Mouse (Mus musculus): ENCODE data around the gene Hpcal1. TPM values are rescaled to one million over a fixed set of nuclear protein-coding genes. Genes with fewer than 3 reads are reported as not detected.

The Hpcal1 gene
- total RNA-seq, 2 experiments from 2014 or later = 21.9 to 55.6 TPM

- ATAC-seq (replicated peaks; ENCODE audit: poor library complexity) = peak; percentile 36; the same call in 1 of the 2 replicates
Observed at GRCm38 (mm10) chr12:17711731-17712388, 21.2 kb downstream of the Hpcal1 start.

DNA sequence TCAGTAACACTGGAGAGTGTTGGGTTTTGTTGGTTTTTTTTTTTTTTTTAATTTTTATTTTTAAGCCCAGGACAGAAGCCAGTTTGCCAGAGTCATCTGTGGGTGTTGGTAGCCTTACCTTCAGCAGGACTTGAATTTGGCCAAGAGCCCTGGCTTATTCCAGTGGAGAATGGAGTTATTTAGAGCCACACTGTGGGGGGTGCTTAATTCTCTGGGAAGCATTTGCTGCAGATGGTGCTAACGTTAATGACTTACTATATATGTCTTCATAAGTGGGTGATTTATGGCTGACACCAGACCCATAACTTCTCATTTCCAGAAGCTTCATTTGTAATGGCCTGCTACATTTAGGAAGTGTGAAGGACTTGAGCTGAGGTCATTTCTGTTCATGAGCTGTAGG is 21.9 kb downstream of the Hpcal1 start:
- ATAC-seq (replicated peaks; ENCODE audit: poor library complexity) = no peak

GRCm38 (mm10) chr12:17715720-17716478 is 25.2 kb downstream of the Hpcal1 start:
- peak; percentile 90 for ATAC-seq (replicated peaks; ENCODE audit: poor library complexity)

- no peak for ATAC-seq (replicated peaks; ENCODE audit: poor library complexity)
Observed at GRCm38 (mm10) chr12:17717257-17717656, 26.6 kb downstream of the Hpcal1 start.

- no peak for ATAC-seq (replicated peaks; ENCODE audit: poor library complexity)
Observed at GRCm38 (mm10) chr12:17718146-17718545, 27.5 kb downstream of the Hpcal1 start.

DNA sequence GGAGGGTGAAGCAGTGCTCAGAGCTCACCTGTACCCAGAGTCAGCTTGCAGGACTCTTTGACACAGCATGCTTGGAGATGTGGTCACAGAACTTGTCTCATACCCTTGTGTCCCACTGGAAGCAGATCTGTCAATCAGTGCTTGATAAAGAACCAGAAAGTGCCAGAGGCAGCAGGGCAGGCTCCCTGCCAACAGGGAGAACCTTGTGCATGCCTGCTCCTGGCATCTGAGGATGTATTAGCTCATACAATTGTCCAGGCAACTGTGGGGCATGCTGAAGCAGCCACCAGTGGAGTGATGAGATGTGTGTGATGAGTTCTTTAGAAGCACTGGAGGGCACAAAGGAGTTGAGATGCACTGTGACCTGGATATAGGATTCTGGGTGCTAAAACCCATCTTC is 30.4 kb downstream of the Hpcal1 start:
- ATAC-seq (replicated peaks; ENCODE audit: poor library complexity) = no peak

DNA sequence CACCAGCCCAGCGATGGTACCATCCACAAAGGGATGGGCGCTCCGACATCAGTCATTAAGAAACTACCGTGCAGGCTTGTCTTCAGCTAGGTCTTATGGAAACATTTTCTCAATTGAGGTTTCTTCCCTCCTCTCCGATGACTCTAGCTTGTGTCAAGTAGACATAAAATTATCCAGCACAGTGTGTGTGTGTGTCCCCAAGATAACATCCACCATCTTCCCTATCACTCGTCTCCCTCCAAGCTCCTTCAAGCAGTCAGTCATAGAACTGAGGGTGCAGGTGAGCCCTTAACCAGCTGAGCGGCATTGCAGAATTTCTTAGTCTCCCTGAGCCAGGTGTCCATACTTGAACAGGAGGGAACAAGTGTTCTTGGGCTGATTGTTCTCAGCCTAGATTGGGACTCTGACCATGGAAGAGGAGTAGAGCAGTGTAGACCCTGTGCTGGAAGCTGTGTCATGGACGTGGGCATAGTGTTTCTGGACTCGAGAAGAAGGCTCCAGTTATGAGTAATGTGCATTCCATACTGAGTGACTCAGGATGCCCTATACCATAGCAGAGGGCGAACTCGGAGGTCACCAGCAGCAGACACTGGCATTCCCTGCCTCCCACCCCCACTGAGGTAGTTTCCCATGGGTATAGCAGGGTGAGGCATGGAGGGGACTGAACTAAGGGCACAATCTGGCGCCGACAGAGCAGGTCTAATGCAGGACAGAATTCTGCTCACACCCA is 32.0 kb downstream of the Hpcal1 start:
- ATAC-seq (replicated peaks; ENCODE audit: poor library complexity) = no peak

DNA sequence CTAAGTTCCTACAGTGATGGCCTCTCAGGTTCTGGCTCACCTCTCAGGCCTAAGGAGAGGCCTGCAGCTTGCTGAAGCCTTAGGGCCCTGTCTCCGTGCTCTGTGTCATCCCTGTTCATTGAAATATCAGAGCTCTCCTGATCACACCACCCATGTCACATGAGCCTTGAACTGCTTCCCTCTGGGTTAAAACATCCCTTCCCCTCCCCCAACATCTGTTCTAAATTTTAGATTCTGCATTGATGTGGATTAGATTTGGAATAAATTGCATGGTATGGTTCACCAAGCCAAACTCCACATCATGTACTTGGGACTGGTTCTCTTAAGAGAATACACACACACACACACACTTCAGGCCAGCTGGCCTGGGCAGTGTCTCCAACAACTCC is 32.5 kb downstream of the Hpcal1 start:
- ATAC-seq (replicated peaks; ENCODE audit: poor library complexity) = no peak

GRCm38 (mm10) chr12:17723999-17724398 is 33.3 kb downstream of the Hpcal1 start:
- no peak for ATAC-seq (replicated peaks; ENCODE audit: poor library complexity)

DNA sequence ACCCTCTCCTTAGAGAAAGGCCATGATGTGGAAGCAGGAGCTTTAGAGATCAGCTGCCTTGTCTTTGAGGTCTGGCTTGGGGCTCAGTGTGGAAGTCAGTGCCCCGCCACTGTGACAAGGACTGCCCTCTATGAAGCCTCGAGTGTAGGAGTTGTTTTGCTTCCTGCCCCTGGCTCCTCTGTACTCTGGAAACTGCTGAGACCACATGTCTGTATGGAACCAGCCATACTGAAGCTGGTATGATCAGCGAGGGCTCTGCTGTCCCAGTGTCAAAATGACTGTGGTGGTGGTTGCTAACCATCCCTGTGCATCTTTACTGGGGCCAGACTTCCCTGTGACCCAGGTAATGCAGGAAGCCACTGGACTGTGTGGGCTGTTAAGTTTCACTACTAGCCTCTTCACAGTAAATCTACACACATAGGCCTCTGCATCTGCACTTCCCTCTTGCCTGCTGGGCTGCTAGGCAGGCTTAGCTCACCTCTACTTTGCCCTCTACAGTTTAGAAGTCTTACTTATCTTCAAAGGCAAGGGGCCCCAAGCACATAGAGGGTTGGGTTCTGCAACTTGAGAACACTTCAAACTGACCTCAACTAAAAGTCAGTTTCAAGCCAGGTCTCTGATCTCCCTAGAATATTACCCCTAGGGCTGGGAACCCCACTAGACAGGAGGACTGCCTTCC is 33.9 kb downstream of the Hpcal1 start:
- peak; percentile 30 for ATAC-seq (replicated peaks; ENCODE audit: poor library complexity)

DNA sequence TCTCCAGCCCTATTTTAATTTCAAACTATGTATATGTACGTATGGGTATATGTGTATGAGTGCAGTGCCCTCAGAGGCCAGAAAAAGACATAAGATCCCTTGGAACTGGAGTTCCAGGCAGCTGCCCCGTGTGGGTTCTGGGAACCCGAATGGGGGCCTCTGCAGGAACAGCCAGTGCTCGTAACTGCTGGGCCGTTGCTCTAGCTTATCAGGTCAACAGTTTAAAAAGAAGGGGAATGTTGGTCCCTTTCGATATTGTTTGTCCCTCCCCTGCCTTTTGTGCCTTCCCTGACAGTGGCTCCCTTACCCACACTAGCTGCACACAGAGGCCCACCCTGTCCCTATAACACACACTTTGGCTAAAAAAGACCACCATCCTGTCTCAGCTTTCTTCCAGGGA is 34.9 kb downstream of the Hpcal1 start:
- ATAC-seq (replicated peaks; ENCODE audit: poor library complexity) = no peak

DNA sequence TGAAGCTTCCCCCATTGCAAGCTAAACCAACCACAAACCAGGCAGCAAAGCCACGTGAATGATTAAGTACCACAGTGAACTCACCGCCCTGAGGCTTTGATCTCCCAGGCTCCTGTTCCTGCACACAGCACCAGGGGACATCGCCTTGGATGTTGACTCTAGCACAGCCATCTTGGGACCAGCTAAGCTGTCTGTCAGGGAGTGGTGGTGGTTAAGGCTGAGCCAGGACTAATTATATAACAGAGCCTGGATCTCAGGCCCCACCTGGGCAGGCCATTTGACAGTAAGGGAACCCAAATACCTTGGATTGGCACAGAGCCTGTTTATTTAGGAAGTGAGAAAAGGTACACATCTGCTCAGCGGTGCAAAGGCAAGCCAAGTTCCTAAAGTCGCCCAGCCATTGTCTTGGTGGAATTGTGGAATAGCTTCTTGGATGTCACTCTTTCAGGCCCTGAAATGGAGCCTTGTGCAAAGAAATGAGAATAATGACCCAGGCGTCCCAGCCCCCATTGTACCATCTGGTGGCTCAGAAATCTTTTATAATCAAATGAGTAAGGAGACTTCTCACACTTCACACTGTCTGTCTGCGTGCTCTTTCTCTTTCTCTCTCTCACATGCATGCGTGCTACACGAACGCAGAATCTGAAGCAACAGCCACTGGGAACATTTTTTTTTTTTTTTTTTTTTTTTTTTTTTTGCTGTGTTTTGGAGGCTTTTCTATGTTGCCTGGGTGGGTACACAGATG is 36.1 kb downstream of the Hpcal1 start:
- ATAC-seq (replicated peaks; ENCODE audit: poor library complexity) = peak; percentile 49

- peak; percentile 51 for ATAC-seq (replicated peaks; ENCODE audit: poor library complexity)
Observed at GRCm38 (mm10) chr12:17727676-17728339, 37.2 kb downstream of the Hpcal1 start.

GRCm38 (mm10) chr12:17729211-17729900 is 38.7 kb downstream of the Hpcal1 start:
- no peak for ATAC-seq (replicated peaks; ENCODE audit: poor library complexity)

- no peak for ATAC-seq (replicated peaks; ENCODE audit: poor library complexity)
Observed at GRCm38 (mm10) chr12:17732006-17732405, 41.4 kb downstream of the Hpcal1 start.

- no peak for ATAC-seq (replicated peaks; ENCODE audit: poor library complexity)
Observed at GRCm38 (mm10) chr12:17732546-17732945, 41.9 kb downstream of the Hpcal1 start.

GRCm38 (mm10) chr12:17733114-17733904 is 42.7 kb downstream of the Hpcal1 start:
- 0 out of 2 replicates have a peak, but pooled peaks have one; percentile 30 for ATAC-seq (replicated peaks; ENCODE audit: poor library complexity)

DNA sequence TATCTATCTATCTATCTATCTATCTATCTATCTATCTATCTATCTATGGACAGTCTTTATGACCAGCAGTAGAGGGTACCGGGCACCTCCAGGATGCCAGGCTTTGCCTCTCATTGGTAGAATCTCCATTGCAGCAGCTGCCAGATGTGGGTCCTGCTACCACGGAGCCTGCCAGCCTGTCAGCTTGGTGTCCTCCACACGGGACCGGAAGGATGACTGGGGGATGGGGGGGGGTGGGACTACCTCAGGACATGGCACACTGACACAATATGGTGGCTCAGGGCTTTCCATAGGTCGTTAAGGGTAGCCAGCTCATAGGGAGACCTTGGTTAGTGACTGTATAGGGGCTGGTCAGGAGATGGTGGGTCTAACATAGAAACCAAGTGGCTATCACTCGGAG is 45.7 kb downstream of the Hpcal1 start:
- no peak for ATAC-seq (replicated peaks; ENCODE audit: poor library complexity)

Measured in megakaryocyte progenitor cell, adult 5-6 weeks (primary cell).